Mouse (Mus musculus) liver, embryonic 14.5 days (tissue): ENCODE measurements around the gene Sertad4. TPM values are rescaled to one million over a fixed set of nuclear protein-coding genes. Genes with fewer than 3 reads are reported as not detected.
A peak's percentile ranks its signal among the peaks of the same experiment; 100 is the strongest.

Source experiments
- ATAC-seq: fragments of 200-750 bp; cut with Nextera tagmentation; 2 replicates; pipeline ENCODE4 v1.8.0; 2017; ENCODE audit warnings: moderate number of reproducible peaks, mild to moderate bottlenecking, moderate library complexity; ENCODE audit not compliant: insufficient read depth
- DNase-seq, 3 experiments: peaks; one replicate each; pipeline ENCODE4 v3.0.0-alpha.2; 2012 to 2013; ENCODE audit warnings: low read depth in 3 of 3, low spot score in 3 of 3
- H3K27ac ChIP-seq: fragments of 300-500 bp; sonication (generic); 2 replicates; pipeline ENCODE4 v1.5.1; 2014; ENCODE audit warnings: moderate library complexity, mild to moderate bottlenecking, control low read depth, inconsistent platforms
- H3K27me3 ChIP-seq: fragments of 300-500 bp; sonication (generic); 2 replicates; pipeline ENCODE4 v1.6.1; 2014; ENCODE audit warnings: mild to moderate bottlenecking, low read length, moderate library complexity; ENCODE audit not compliant: control insufficient read depth, insufficient read depth
- H3K36me3 ChIP-seq: fragments of 300-500 bp; sonication (generic); replicated peaks from 2 replicates; pipeline ENCODE4 v1.6.1; 2014; ENCODE audit warnings: low read depth; ENCODE audit not compliant: control insufficient read depth, insufficient read depth
- H3K4me1 ChIP-seq, 2 experiments: fragments of 200-500 bp in 1 of 2; fragments of 300-500 bp in 1 of 2; sonication (generic) in 1 of 2; replicated peaks; 2 replicates each; pipeline ENCODE4 v1.6.1; 2012 to 2014; ENCODE audit warnings: antibody characterized with exemption in 1 of 2, inconsistent platforms in 1 of 2, low read length in 1 of 2; ENCODE audit not compliant: control insufficient read depth in 2 of 2, insufficient read depth in 2 of 2
- H3K4me2 ChIP-seq: fragments of 300-500 bp; sonication (generic); 2 replicates; pipeline ENCODE4 v1.6.1; 2014; ENCODE audit warnings: low read depth, mild to moderate bottlenecking, control low read depth, moderate library complexity
- H3K4me3 ChIP-seq, 2 experiments: fragments of 200-500 bp in 1 of 2; fragments of 300-500 bp in 1 of 2; sonication (generic) in 1 of 2; 2 replicates each; pipeline ENCODE4 v1.5.1; 2012 to 2014; ENCODE audit warnings: low read depth in 2 of 2, low read length in 2 of 2, mild to moderate bottlenecking in 2 of 2, control low read depth in 1 of 2, inconsistent platforms in 1 of 2, moderate library complexity in 1 of 2; ENCODE audit not compliant: insufficient read depth in 1 of 2
- H3K9ac ChIP-seq: fragments of 300-500 bp; sonication (generic); replicated peaks from 2 replicates; pipeline ENCODE4 v1.6.1; 2014; ENCODE audit warnings: mild to moderate bottlenecking, control low read depth, moderate library complexity
- H3K9me3 ChIP-seq: fragments of 300-500 bp; sonication (generic); 2 replicates; pipeline ENCODE4 v1.6.1; 2016; ENCODE audit warnings: low read length, mixed read lengths; ENCODE audit not compliant: control insufficient read depth
- CTCF ChIP-seq: IDR thresholded peaks from 2 replicates; pipeline ENCODE4 v1.5.1; 2016; ENCODE audit warnings: antibody characterized with exemption, low read depth, control low read depth
- EP300 ChIP-seq: IDR thresholded peaks from 2 replicates; pipeline ENCODE4 v1.6.1; 2016; ENCODE audit warnings: antibody characterized with exemption, low read depth
- WGBS: fragments of 180-500 bp; shearing (Covaris S2); extraction: QIAGEN DNeasy Blood & Tissue Kit; methylation state at CpG from one replicate; pipeline ENCODE4 v1.1.7; 2014; ENCODE audit not compliant: insufficient replicate concordance; 5-methylcytosine and 5-hydroxymethylcytosine counted together
- polyA plus RNA-seq, 2 experiments: library from polyadenylated mRNA; depleted of rRNA in 1 of 2; stranded (reverse) in 1 of 2; unstranded in 1 of 2; fragments of >200 nt; fragmentation: Nextera tagmentation in 1 of 2; extraction: Ambion mirVana in 1 of 2; gene quantifications; 2 replicates each; pipeline versions ENCODE4 v1.2.1 to v1.2.3; 2012 to 2014

Gene Sertad4
- polyA plus RNA-seq, 2 experiments, result 0.19 to 0.37 TPM

DNA sequence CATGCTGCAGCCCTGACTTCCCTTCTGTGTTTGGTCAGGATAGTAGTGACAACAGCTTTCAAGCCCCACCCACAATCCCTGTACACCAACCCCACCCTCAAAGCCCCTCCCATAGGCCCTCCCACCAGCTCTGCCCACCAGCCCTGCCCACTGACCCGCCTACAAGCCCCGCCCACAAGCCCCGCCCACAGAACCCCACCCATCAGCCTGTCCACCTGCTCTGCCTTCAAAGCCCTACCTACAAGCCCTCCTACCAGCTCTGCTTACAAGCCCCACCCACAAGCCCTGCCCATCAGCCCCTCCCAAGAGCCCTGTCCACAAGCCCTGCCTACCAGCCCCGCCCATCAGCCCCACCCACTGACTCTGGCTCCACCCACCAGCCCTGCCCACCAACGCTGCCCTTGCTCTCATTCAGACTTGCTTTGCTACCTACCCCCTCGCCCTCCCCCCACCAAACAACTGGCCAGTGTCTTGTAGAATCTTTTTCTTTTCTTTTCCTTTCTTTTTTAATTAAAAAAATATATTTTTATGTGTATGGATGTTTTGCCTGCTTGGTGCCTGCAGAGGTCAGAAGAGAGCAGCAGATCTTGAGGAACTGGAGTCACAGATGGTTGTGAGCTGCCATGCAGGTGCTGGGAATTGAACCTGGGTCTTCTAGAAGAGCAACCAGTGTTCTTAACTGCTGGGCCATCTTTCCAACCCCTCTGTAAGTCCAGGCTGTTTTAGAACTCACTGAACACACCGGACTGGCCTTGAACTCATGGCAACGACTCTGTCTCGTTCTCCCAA lies 60.4 kb downstream of the Sertad4 start:
- no peak overlapping the region for H3K27ac ChIP-seq
- no peak overlapping the region for H3K4me2 ChIP-seq
- peaks cover 0 to 9% of the 10 kb centered on the region in 2 experiments; a peak in 2 of 4 replicates for H3K4me1 ChIP-seq
- no peaks in the 10 kb centered on the region for H3K27me3 ChIP-seq
- TF ChIP-seq CTCF, result peak; percentile 27; the same call in 1 of the 2 replicates
- no peak for TF ChIP-seq EP300
- no peaks in the 10 kb centered on the region for H3K36me3 ChIP-seq
- ATAC-seq, result peak; percentile 72
- no peaks in the 10 kb centered on the region for H3K9me3 ChIP-seq
- DNase-seq, result peak in 2 of 3 experiments; percentile 17 to 33
- WGBS, result 48% methylated on average over 9 of the region's 9 CpGs
- no peak overlapping the region for H3K4me3 ChIP-seq
- no peak overlapping the region for H3K9ac ChIP-seq

Other genes with a start within 250 kb of the Sertad4 start
- gene Hhat, start 84.5 kb downstream of the Sertad4 start, polyA plus RNA-seq (2012; rRNA removed), result 0.53 and 0.73 TPM in 2 replicates
- gene Hhat, start 84.5 kb downstream of the Sertad4 start, polyA plus RNA-seq (2014; fragmentation: Nextera tagmentation; extraction: Ambion mirVana), result 0.54 and 1.4 TPM in 2 replicates
- 3.5 and 4.8 TPM in 2 replicates for gene Syt14, start 180.0 kb upstream of the Sertad4 start, polyA plus RNA-seq (2012; rRNA removed)
- gene Syt14, start 180.0 kb upstream of the Sertad4 start, polyA plus RNA-seq (2014; fragmentation: Nextera tagmentation; extraction: Ambion mirVana), result 4.7 and 5.2 TPM in 2 replicates